Mouse (Mus musculus) forebrain, embryonic 11.5 days (tissue): ENCODE results near the gene Rp2. TPM values are rescaled to one million over a fixed set of nuclear protein-coding genes. Genes with fewer than 3 reads are reported as not detected.
"Not testable (repeated sequence)": the region's sequence is repeated elsewhere in the genome, so short reads cannot be mapped to it uniquely, and the experiment has no call there.

ENCODE experiments used
- ATAC-seq: fragments of 200-750 bp; cut with Nextera tagmentation; replicated peaks from 2 replicates; pipeline ENCODE4 v1.8.0; 2017; ENCODE audit warnings: moderate TSS enrichment; ENCODE audit not compliant: low FRiP score
- DNase-seq: peaks from one replicate; pipeline ENCODE4 v3.0.0-alpha.2; 2017; ENCODE audit warnings: low spot score
- H3K27ac ChIP-seq: fragments of 300-500 bp; sonication (generic); 2 replicates; pipeline ENCODE4 v1.5.1; 2014; ENCODE audit warnings: low read depth, low read length
- H3K27me3 ChIP-seq: fragments of 300-500 bp; sonication (generic); 2 replicates; pipeline ENCODE4 v1.6.1; 2014; ENCODE audit warnings: mild to moderate bottlenecking, low read length, mixed read lengths; ENCODE audit not compliant: control insufficient read depth, insufficient read depth
- H3K36me3 ChIP-seq: fragments of 300-500 bp; sonication (generic); 2 replicates; pipeline ENCODE4 v1.6.1; 2014; ENCODE audit warnings: mild to moderate bottlenecking, low read length, moderate library complexity, mixed read lengths; ENCODE audit not compliant: control insufficient read depth, insufficient read depth
- H3K4me1 ChIP-seq: fragments of 300-500 bp; sonication (generic); replicated peaks from 2 replicates; pipeline ENCODE4 v1.6.1; 2014; ENCODE audit warnings: low read length, mixed read lengths; ENCODE audit not compliant: control insufficient read depth, insufficient read depth
- H3K4me2 ChIP-seq: fragments of 300-500 bp; sonication (generic); 2 replicates; pipeline ENCODE4 v1.6.1; 2014; ENCODE audit warnings: low read depth, mild to moderate bottlenecking, low read length, moderate library complexity, mixed read lengths; ENCODE audit not compliant: severe bottlenecking
- H3K4me3 ChIP-seq: fragments of 300-500 bp; sonication (generic); 2 replicates; pipeline ENCODE4 v1.5.1; 2014; ENCODE audit warnings: low read depth, low read length
- H3K9ac ChIP-seq: fragments of 300-500 bp; sonication (generic); 2 replicates; pipeline ENCODE4 v1.6.1; 2014; ENCODE audit warnings: low read length
- H3K9me3 ChIP-seq: fragments of 300-500 bp; sonication (generic); 2 replicates; pipeline ENCODE4 v1.6.1; 2016; ENCODE audit warnings: low read length, mixed read lengths; ENCODE audit not compliant: control insufficient read depth
- WGBS: fragments of 180-500 bp; shearing (Covaris S2); extraction: QIAGEN DNeasy Blood & Tissue Kit; methylation state at CpG from one replicate; pipeline ENCODE4 v1.1.7; 2014; 5-methylcytosine and 5-hydroxymethylcytosine counted together
- polyA plus RNA-seq: library from polyadenylated mRNA; unstranded; fragments of >200 nt; fragmentation: Nextera tagmentation; extraction: Ambion mirVana; gene quantifications from 2 replicates; pipeline ENCODE4 v1.2.1, GENCODE M21; 2014

Gene Rp2
- polyA plus RNA-seq, 1 experiment from 2014 or later: 26.5 TPM

GRCm38 (mm10) chrX:20379347-20380014, 15.2 kb downstream of the Rp2 start:
- Histone ChIP-seq H3K9me3 (no peaks in the 10 kb centered on the region), H3K36me3 (no peaks in the 10 kb centered on the region), H3K4me3 (no peak overlapping the region), H3K27me3 (no peaks in the 10 kb centered on the region), H3K27ac (no peak overlapping the region), H3K4me1 (no peaks in the 10 kb centered on the region), H3K4me2 (no peak overlapping the region), H3K9ac (no peak overlapping the region)
- ATAC-seq (no peak), DNase-seq (no peak)
- WGBS: 62% methylated on average over 7 of the region's 7 CpGs

- no peaks in the 10 kb centered on the region for H3K36me3 ChIP-seq
- 87% methylated on average over 6 of the region's 6 CpGs for WGBS
- H3K27ac ChIP-seq: no peak overlapping the region
- H3K4me1 ChIP-seq: no peaks in the 10 kb centered on the region
- no peaks in the 10 kb centered on the region for H3K27me3 ChIP-seq
- no peaks in the 10 kb centered on the region for H3K9me3 ChIP-seq
- no peak overlapping the region for H3K4me2 ChIP-seq
- ATAC-seq (no peak), DNase-seq (no peak)
- H3K9ac ChIP-seq: no peak overlapping the region
- H3K4me3 ChIP-seq: no peak overlapping the region
These were observed 18.0 kb downstream of the Rp2 start for GRCm38 (mm10) chrX:20382260-20382659.

GRCm38 (mm10) chrX:20387006-20387405, 22.7 kb downstream of the Rp2 start:
- Histone ChIP-seq H3K27me3 (no peaks in the 10 kb centered on the region), H3K4me1 (no peaks in the 10 kb centered on the region), H3K36me3 (no peaks in the 10 kb centered on the region), H3K27ac (no peak overlapping the region), H3K4me2 (no peak overlapping the region), H3K4me3 (no peak overlapping the region), H3K9ac (no peak overlapping the region), H3K9me3 (no peaks in the 10 kb centered on the region)
- no peak for DNase-seq
- WGBS: 82% methylated on average over 3 of the region's 3 CpGs
- ATAC-seq: no peak

GRCm38 (mm10) chrX:20391964-20392363, 27.7 kb downstream of the Rp2 start:
- ATAC-seq, H3K9me3 ChIP-seq, H3K4me1 ChIP-seq, H3K4me3 ChIP-seq, DNase-seq, H3K27me3 ChIP-seq, H3K36me3 ChIP-seq, H3K4me2 ChIP-seq, H3K9ac ChIP-seq, H3K27ac ChIP-seq: not testable (repeated sequence)
- WGBS: 87% methylated on average over 9 of the region's 9 CpGs

GRCm38 (mm10) chrX:20392942-20393341, 28.7 kb downstream of the Rp2 start:
- Histone ChIP-seq H3K9ac (no peak overlapping the region), H3K9me3 (no peaks in the 10 kb centered on the region), H3K27ac (no peak overlapping the region), H3K27me3 (no peaks in the 10 kb centered on the region), H3K4me2 (no peak overlapping the region), H3K4me3 (no peak overlapping the region), H3K36me3 (no peaks in the 10 kb centered on the region), H3K4me1 (no peaks in the 10 kb centered on the region)
- no peak for DNase-seq
- no peak for ATAC-seq
- WGBS: 79% methylated on average over 3 of the region's 3 CpGs

- Histone ChIP-seq H3K4me2 (no peak overlapping the region), H3K4me1 (no peaks in the 10 kb centered on the region), H3K36me3 (no peaks in the 10 kb centered on the region), H3K27me3 (no peaks in the 10 kb centered on the region), H3K9ac (no peak overlapping the region), H3K9me3 (no peaks in the 10 kb centered on the region), H3K4me3 (no peak overlapping the region), H3K27ac (no peak overlapping the region)
- DNase-seq: no peak
- ATAC-seq: no peak
- WGBS: 80% methylated on average over 4 of the region's 4 CpGs
These were observed 39.8 kb downstream of the Rp2 start for GRCm38 (mm10) chrX:20404068-20404467.

- ATAC-seq: no peak
These were observed 42.6 kb downstream of the Rp2 start for GRCm38 (mm10) chrX:20406909-20407308.

GRCm38 (mm10) chrX:20407676-20408075, 43.4 kb downstream of the Rp2 start:
- 80% methylated on average over 2 of the region's 2 CpGs for WGBS
- Histone ChIP-seq H3K4me1 (no peaks in the 10 kb centered on the region), H3K27me3 (no peaks in the 10 kb centered on the region), H3K9ac (no peak overlapping the region), H3K4me3 (no peak overlapping the region), H3K27ac (no peak overlapping the region), H3K4me2 (no peak overlapping the region), H3K36me3 (no peaks in the 10 kb centered on the region), H3K9me3 (no peaks in the 10 kb centered on the region)
- DNase-seq (no peak), ATAC-seq (no peak)

More at GRCm38 (mm10) chrX:20406909-20407308, 42.6 kb downstream of the Rp2 start:
- no peak overlapping the region for H3K4me3 ChIP-seq
- no peak for DNase-seq
- H3K4me1 ChIP-seq: no peaks in the 10 kb centered on the region
- no peak overlapping the region for H3K9ac ChIP-seq
- H3K27me3 ChIP-seq: no peaks in the 10 kb centered on the region
- no peak overlapping the region for H3K4me2 ChIP-seq
- H3K9me3 ChIP-seq: no peaks in the 10 kb centered on the region
- WGBS: 95% methylated on average over 2 of the region's 2 CpGs
- no peaks in the 10 kb centered on the region for H3K36me3 ChIP-seq
- H3K27ac ChIP-seq: no peak overlapping the region

GRCm38 (mm10) chrX:20411382-20411781, 47.1 kb downstream of the Rp2 start:
- ATAC-seq (no peak), DNase-seq (no peak)
- H3K9ac ChIP-seq: no peak overlapping the region
- H3K4me3 ChIP-seq: no peak overlapping the region
- no peaks in the 10 kb centered on the region for H3K4me1 ChIP-seq
- H3K36me3 ChIP-seq: no peaks in the 10 kb centered on the region
- no peaks in the 10 kb centered on the region for H3K27me3 ChIP-seq
- H3K4me2 ChIP-seq: no peak overlapping the region
- no peak overlapping the region for H3K27ac ChIP-seq
- WGBS: 86% methylated on average over 4 of the region's 4 CpGs
- no peaks in the 10 kb centered on the region for H3K9me3 ChIP-seq
